Mouse (Mus musculus): ENCODE measurements at regions not wholly inside any gene's neighbourhood (a gene's known extent, or its start where the extent isn't known, plus 50 kb on each side); places are given as distances from the start of the nearest gene placed in this dataset.

- Histone ChIP-seq H3K27me3 (replicated peaks; ENCODE audit: control insufficient read depth, insufficient read depth, low read length) (no peaks in the 10 kb centered on the region), H3K9ac (ENCODE audit: low read depth, low read length) (no peak overlapping the region), H3K9me3 (ENCODE audit: control insufficient read depth) (no peaks in the 10 kb centered on the region), H3K4me2 (replicated peaks; ENCODE audit: low read depth) (no peak overlapping the region), H3K4me1 (replicated peaks; ENCODE audit: control insufficient read depth, insufficient read depth, low read length) (no peaks in the 10 kb centered on the region), H3K27ac (ENCODE audit: low read depth, low read length) (no peak overlapping the region), H3K36me3 (ENCODE audit: control insufficient read depth, insufficient read depth) (no peaks in the 10 kb centered on the region), H3K4me3 (ENCODE audit: low read depth, low read length) (no peak overlapping the region)
- WGBS = 88% methylated on average over 5 of the region's 5 CpGs
- ATAC-seq = no peak
- TF ChIP-seq CTCF (IDR thresholded peaks at IDR 0.05; ENCODE audit: low read depth) = no peak
Observed at GRCm38 (mm10) chr13:37240048-37240447, 105.0 kb upstream of the Ly86 start.

DNA sequence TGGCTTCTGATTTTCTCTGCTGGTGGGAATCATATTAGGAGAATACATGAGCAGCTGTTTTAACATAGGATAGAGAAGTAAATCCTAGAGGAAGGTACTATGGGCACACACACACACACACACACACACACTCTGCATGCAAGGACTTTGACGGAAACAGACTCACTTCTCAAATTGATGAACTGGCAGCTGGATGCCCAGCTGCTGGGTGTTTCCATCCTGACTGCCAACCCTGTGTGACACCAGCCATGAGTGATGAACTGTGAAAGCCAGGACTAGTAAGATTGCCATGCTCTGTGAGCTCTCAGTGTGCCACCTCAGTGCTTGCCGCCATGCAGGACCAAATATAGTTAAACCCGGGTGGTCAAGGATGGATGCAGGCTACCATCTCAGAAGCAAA is 107.7 kb upstream of the Ly86 start:
- no peaks in the 10 kb centered on the region for H3K9me3 ChIP-seq (ENCODE audit: control insufficient read depth)
- no peaks in the 10 kb centered on the region for H3K4me1 ChIP-seq (replicated peaks; ENCODE audit: control insufficient read depth, insufficient read depth, low read length)
- H3K27ac ChIP-seq (ENCODE audit: low read depth, low read length) = no peak overlapping the region
- TF ChIP-seq CTCF (IDR thresholded peaks at IDR 0.05; ENCODE audit: low read depth) = no peak
- H3K27me3 ChIP-seq (replicated peaks; ENCODE audit: control insufficient read depth, insufficient read depth, low read length) = no peaks in the 10 kb centered on the region
- 87% methylated on average over 3 of the region's 3 CpGs for WGBS
- H3K9ac ChIP-seq (ENCODE audit: low read depth, low read length) = no peak overlapping the region
- H3K4me3 ChIP-seq (ENCODE audit: low read depth, low read length) = no peak overlapping the region
- H3K4me2 ChIP-seq (replicated peaks; ENCODE audit: low read depth) = no peak overlapping the region
- H3K36me3 ChIP-seq (ENCODE audit: control insufficient read depth, insufficient read depth) = no peaks in the 10 kb centered on the region
- ATAC-seq = no peak

GRCm38 (mm10) chr13:37225834-37226233 is 119.2 kb upstream of the Ly86 start:
- Histone ChIP-seq H3K4me3 (ENCODE audit: low read depth, low read length) (no peak overlapping the region), H3K9ac (ENCODE audit: low read depth, low read length) (no peak overlapping the region), H3K36me3 (ENCODE audit: control insufficient read depth, insufficient read depth) (no peaks in the 10 kb centered on the region), H3K4me1 (replicated peaks; ENCODE audit: control insufficient read depth, insufficient read depth, low read length) (no peaks in the 10 kb centered on the region), H3K27me3 (replicated peaks; ENCODE audit: control insufficient read depth, insufficient read depth, low read length) (no peaks in the 10 kb centered on the region), H3K27ac (ENCODE audit: low read depth, low read length) (no peak overlapping the region), H3K4me2 (replicated peaks; ENCODE audit: low read depth) (no peak overlapping the region), H3K9me3 (ENCODE audit: control insufficient read depth) (no peaks in the 10 kb centered on the region)
- no peak for ATAC-seq
- 91% methylated on average over 1 of the region's 1 CpGs for WGBS
- no peak for TF ChIP-seq CTCF (IDR thresholded peaks at IDR 0.05; ENCODE audit: low read depth)

- H3K9me3 ChIP-seq (ENCODE audit: control insufficient read depth) = no peaks in the 10 kb centered on the region
- H3K27me3 ChIP-seq (replicated peaks; ENCODE audit: control insufficient read depth, insufficient read depth, low read length) = no peaks in the 10 kb centered on the region
- no peak for ATAC-seq
- H3K27ac ChIP-seq (ENCODE audit: low read depth, low read length) = no peak overlapping the region
- no peaks in the 10 kb centered on the region for H3K4me1 ChIP-seq (replicated peaks; ENCODE audit: control insufficient read depth, insufficient read depth, low read length)
- no peak overlapping the region for H3K4me3 ChIP-seq (ENCODE audit: low read depth, low read length)
- no peak for TF ChIP-seq CTCF (IDR thresholded peaks at IDR 0.05; ENCODE audit: low read depth)
- 64% methylated on average over 3 of the region's 3 CpGs for WGBS
- H3K36me3 ChIP-seq (ENCODE audit: control insufficient read depth, insufficient read depth) = no peaks in the 10 kb centered on the region
- H3K9ac ChIP-seq (ENCODE audit: low read depth, low read length) = no peak overlapping the region
- H3K4me2 ChIP-seq (replicated peaks; ENCODE audit: low read depth) = no peak overlapping the region
Observed at GRCm38 (mm10) chr13:37220436-37220835, 124.6 kb upstream of the Ly86 start.

GRCm38 (mm10) chr13:37218596-37218995 is 126.4 kb upstream of the Ly86 start:
- WGBS = 51% methylated on average over 4 of the region's 4 CpGs
- Histone ChIP-seq H3K4me1 (replicated peaks; ENCODE audit: control insufficient read depth, insufficient read depth, low read length) (no peaks in the 10 kb centered on the region), H3K4me2 (replicated peaks; ENCODE audit: low read depth) (no peak overlapping the region), H3K4me3 (ENCODE audit: low read depth, low read length) (no peak overlapping the region), H3K27me3 (replicated peaks; ENCODE audit: control insufficient read depth, insufficient read depth, low read length) (no peaks in the 10 kb centered on the region), H3K36me3 (ENCODE audit: control insufficient read depth, insufficient read depth) (no peaks in the 10 kb centered on the region), H3K9me3 (ENCODE audit: control insufficient read depth) (no peaks in the 10 kb centered on the region), H3K27ac (ENCODE audit: low read depth, low read length) (no peak overlapping the region), H3K9ac (ENCODE audit: low read depth, low read length) (no peak overlapping the region)
- TF ChIP-seq CTCF (IDR thresholded peaks at IDR 0.05; ENCODE audit: low read depth) = no peak
- no peak for ATAC-seq

DNA sequence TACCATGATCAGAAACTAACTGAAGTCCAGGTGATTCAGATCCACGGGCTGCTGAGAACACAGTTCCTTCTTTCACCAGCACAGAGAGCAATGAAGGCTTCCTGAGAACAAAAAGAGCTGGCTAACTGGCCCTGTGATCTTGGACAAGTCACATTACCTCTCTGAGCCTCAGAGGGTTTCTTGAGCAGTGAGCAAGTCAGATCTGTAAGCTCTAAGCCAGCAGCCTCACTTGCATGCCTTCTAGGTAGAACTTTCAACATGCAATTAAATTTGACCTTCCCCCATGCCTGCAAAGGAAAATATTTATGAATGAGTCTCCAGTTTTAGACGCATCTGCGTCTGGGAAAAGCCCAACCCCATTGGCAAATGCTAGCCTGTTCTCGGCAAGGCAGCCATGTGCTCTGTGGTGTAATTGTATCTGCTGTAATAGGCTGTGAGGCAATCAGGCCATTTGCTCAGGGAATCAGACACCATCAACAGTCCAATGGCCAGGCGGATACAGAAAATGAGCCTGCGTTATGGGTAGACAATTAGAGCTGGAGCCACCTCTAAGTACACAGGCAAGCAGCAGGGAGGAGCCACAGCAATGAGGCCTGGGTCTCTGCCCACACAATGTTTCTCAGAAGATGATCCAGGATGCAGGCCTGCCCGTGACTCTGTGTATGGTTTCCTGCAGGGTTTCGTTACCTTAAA is 130.3 kb upstream of the Ly86 start:
- H3K4me2 ChIP-seq (replicated peaks; ENCODE audit: low read depth) = no peak overlapping the region
- no peak for ATAC-seq
- no peaks in the 10 kb centered on the region for H3K27me3 ChIP-seq (replicated peaks; ENCODE audit: control insufficient read depth, insufficient read depth, low read length)
- no peak for TF ChIP-seq CTCF (IDR thresholded peaks at IDR 0.05; ENCODE audit: low read depth)
- H3K9me3 ChIP-seq (ENCODE audit: control insufficient read depth) = no peaks in the 10 kb centered on the region
- no peak overlapping the region for H3K4me3 ChIP-seq (ENCODE audit: low read depth, low read length)
- WGBS = 54% methylated on average over 8 of the region's 8 CpGs
- no peak overlapping the region for H3K9ac ChIP-seq (ENCODE audit: low read depth, low read length)
- no peaks in the 10 kb centered on the region for H3K36me3 ChIP-seq (ENCODE audit: control insufficient read depth, insufficient read depth)
- no peak overlapping the region for H3K27ac ChIP-seq (ENCODE audit: low read depth, low read length)
- no peaks in the 10 kb centered on the region for H3K4me1 ChIP-seq (replicated peaks; ENCODE audit: control insufficient read depth, insufficient read depth, low read length)

- H3K36me3 ChIP-seq (ENCODE audit: control insufficient read depth, insufficient read depth) = no peaks in the 10 kb centered on the region
- H3K4me1 ChIP-seq (replicated peaks; ENCODE audit: control insufficient read depth, insufficient read depth, low read length) = no peaks in the 10 kb centered on the region
- H3K9me3 ChIP-seq (ENCODE audit: control insufficient read depth) = no peaks in the 10 kb centered on the region
- H3K4me2 ChIP-seq (replicated peaks; ENCODE audit: low read depth) = no peak overlapping the region
- ATAC-seq = no peak
- H3K4me3 ChIP-seq (ENCODE audit: low read depth, low read length) = no peak overlapping the region
- H3K27ac ChIP-seq (ENCODE audit: low read depth, low read length) = no peak overlapping the region
- WGBS = 91% methylated on average over 2 of the region's 2 CpGs
- H3K9ac ChIP-seq (ENCODE audit: low read depth, low read length) = no peak overlapping the region
- H3K27me3 ChIP-seq (replicated peaks; ENCODE audit: control insufficient read depth, insufficient read depth, low read length) = no peaks in the 10 kb centered on the region
- TF ChIP-seq CTCF (IDR thresholded peaks at IDR 0.05; ENCODE audit: low read depth) = no peak
Observed at GRCm38 (mm10) chr13:37197136-37197535, 147.1 kb upstream of the F13a1 start.
